Mouse (Mus musculus) intestine, postnatal 0 days (tissue): ENCODE results near the gene 4930563M21Rik. TPM values are rescaled to one million over a fixed set of nuclear protein-coding genes. Genes with fewer than 3 reads are reported as not detected.
"Not testable (repeated sequence)": the region's sequence is repeated elsewhere in the genome, so short reads cannot be mapped to it uniquely, and the experiment has no call there.

ENCODE experiments used
- ATAC-seq: fragments of 200-750 bp; cut with Nextera tagmentation; 2 replicates; pipeline ENCODE4 v1.8.0; 2017; ENCODE audit warnings: mild to moderate bottlenecking, moderate TSS enrichment, moderate library complexity
- H3K27ac ChIP-seq: fragments of 300-500 bp; sonication (generic); 2 replicates; pipeline ENCODE4 v1.5.1; 2014; ENCODE audit warnings: mild to moderate bottlenecking, low read depth, low read length, moderate library complexity
- H3K27me3 ChIP-seq: fragments of 300-500 bp; sonication (generic); replicated peaks from 2 replicates; pipeline ENCODE4 v1.6.1; 2014; ENCODE audit warnings: low read length, mixed read lengths; ENCODE audit not compliant: control insufficient read depth, insufficient read depth
- H3K36me3 ChIP-seq: fragments of 300-500 bp; sonication (generic); 2 replicates; pipeline ENCODE4 v1.6.1; 2014; ENCODE audit warnings: mild to moderate bottlenecking, moderate library complexity; ENCODE audit not compliant: control insufficient read depth, insufficient read depth
- H3K4me1 ChIP-seq: fragments of 300-500 bp; sonication (generic); replicated peaks from 2 replicates; pipeline ENCODE4 v1.6.1; 2014; ENCODE audit warnings: antibody characterized with exemption, low read length, mixed read lengths; ENCODE audit not compliant: control insufficient read depth, insufficient read depth
- H3K4me2 ChIP-seq: fragments of 300-500 bp; sonication (generic); replicated peaks from 2 replicates; pipeline ENCODE4 v1.6.1; 2014; ENCODE audit warnings: low read depth, mild to moderate bottlenecking, moderate library complexity
- H3K4me3 ChIP-seq: fragments of 300-500 bp; sonication (generic); 2 replicates; pipeline ENCODE4 v1.5.1; 2014; ENCODE audit warnings: low read depth, low read length
- H3K9ac ChIP-seq: fragments of 300-500 bp; sonication (generic); 2 replicates; pipeline ENCODE4 v1.6.1; 2014; ENCODE audit warnings: mild to moderate bottlenecking, low read depth, low read length
- H3K9me3 ChIP-seq: fragments of 300-500 bp; sonication (generic); 2 replicates; pipeline ENCODE4 v1.6.1; 2016; ENCODE audit warnings: mixed run types; ENCODE audit not compliant: control insufficient read depth
- CTCF ChIP-seq: sonication (generic); IDR thresholded peaks from 2 replicates; pipeline ENCODE4 v1.5.1; 2016; ENCODE audit warnings: low read depth, mild to moderate bottlenecking, control low read depth, antibody characterized with exemption, moderate library complexity
- WGBS: fragments of 180-500 bp; shearing (Covaris S2); extraction: QIAGEN DNeasy Blood & Tissue Kit; methylation state at CpG from one replicate; pipeline ENCODE4 v1.1.7; 2014; 5-methylcytosine and 5-hydroxymethylcytosine counted together
- polyA plus RNA-seq: library from polyadenylated mRNA; unstranded; fragments of >200 nt; fragmentation: Nextera tagmentation; extraction: Ambion mirVana; gene quantifications from 2 replicates; pipeline ENCODE4 v1.2.1, GENCODE M21; 2015

The 4930563M21Rik gene
- polyA plus RNA-seq, 1 experiment from 2014 or later = not detected

DNA sequence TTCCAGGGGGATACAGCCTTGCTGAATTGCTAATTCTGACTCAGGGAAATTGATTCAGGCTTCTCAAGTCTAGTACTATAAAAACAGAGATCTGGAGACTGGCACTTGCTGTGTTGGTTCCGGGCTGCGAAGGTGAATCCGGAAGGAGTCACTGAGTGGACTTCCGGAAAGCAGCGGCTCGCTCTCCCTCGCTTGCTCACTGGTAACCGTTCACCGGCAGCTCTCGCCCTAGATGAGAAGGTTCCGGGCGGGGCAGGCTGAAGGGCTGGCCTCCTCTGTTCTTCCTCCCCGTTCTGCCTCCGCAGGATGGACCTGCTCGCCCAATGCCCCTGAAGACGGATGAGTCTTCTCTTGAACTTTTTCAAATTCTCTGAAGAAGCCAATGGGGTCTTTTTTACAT lies 16.9 kb upstream of the 4930563M21Rik start:
- Histone ChIP-seq H3K4me1 (no peaks in the 10 kb centered on the region), H3K4me3 (no peak overlapping the region), H3K36me3 (no peaks in the 10 kb centered on the region), H3K9ac (no peak overlapping the region), H3K27ac (no peak overlapping the region), H3K4me2 (no peak overlapping the region), H3K27me3 (no peaks in the 10 kb centered on the region), H3K9me3 (no peaks in the 10 kb centered on the region)
- TF ChIP-seq CTCF = no peak
- ATAC-seq = no peak
- 82% methylated on average over 16 of the region's 16 CpGs for WGBS

DNA sequence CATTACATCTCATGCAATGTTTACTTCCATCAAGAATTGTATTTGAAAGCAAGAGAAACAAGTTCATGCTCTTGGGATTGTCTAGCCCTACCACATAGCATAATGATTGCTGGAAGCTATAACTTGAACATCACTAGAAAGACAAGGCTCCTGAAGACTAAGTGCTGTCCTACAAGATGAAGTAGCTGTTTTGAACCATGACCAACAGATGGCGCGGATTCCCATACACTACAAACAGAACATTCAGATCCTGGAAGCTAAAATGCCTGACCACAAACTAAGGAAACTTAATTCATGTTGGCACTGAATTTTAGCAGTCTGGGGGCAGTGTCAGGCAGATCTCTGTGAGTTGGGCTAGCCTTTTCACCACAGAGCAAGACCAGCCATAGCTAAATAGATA lies 14.4 kb upstream of the 4930563M21Rik start:
- Histone ChIP-seq H3K27ac (no peak overlapping the region), H3K36me3 (no peaks in the 10 kb centered on the region), H3K9me3 (no peaks in the 10 kb centered on the region), H3K27me3 (no peaks in the 10 kb centered on the region), H3K9ac (no peak overlapping the region), H3K4me3 (no peak overlapping the region), H3K4me1 (no peaks in the 10 kb centered on the region), H3K4me2 (no peak overlapping the region)
- WGBS = 45% methylated on average over 2 of the region's 2 CpGs
- peak; percentile 54 for TF ChIP-seq CTCF
- ATAC-seq = no peak

GRCm38 (mm10) chr9:56004679-56005078 lies 5.7 kb downstream of the 4930563M21Rik start:
- no CpG with 5 or more reads among the region's 2 CpGs for whole genome bisulfite sequencing
- not testable (repeated sequence) for ATAC-seq, H3K9me3 ChIP-seq

DNA sequence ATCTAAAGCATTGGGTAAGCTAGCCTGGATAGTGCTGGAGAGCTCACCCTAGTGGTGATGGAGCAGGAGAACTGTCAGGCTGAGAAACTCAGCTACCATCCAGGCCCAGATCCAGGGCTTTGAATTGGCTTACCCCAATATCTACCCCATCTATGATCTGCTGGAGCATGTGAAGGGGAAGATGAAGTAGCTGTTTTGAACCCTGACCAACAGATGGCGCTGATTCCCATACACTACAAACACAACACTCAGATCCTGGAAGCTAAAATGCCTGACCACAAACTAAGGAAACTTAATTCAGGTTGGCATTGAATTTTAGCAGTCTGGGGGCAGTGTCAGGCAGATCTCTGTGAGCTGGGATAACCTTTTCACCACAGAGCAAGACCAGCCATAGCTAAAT lies 63.5 kb downstream of the 4930563M21Rik start:
- peak; percentile 70 for TF ChIP-seq CTCF
- no peak overlapping the region for H3K27ac ChIP-seq
- H3K27me3 ChIP-seq = no peaks in the 10 kb centered on the region
- H3K4me2 ChIP-seq = no peak overlapping the region
- no peak overlapping the region for H3K4me3 ChIP-seq
- WGBS = 25% methylated on average over 1 of the region's 1 CpGs
- no peaks in the 10 kb centered on the region for H3K9me3 ChIP-seq
- no peaks in the 10 kb centered on the region for H3K4me1 ChIP-seq
- ATAC-seq = no peak
- H3K36me3 ChIP-seq = no peaks in the 10 kb centered on the region
- H3K9ac ChIP-seq = no peak overlapping the region

More at GRCm38 (mm10) chr9:56004679-56005078, 5.7 kb downstream of the 4930563M21Rik start:
- H3K27me3 ChIP-seq, H3K4me1 ChIP-seq, H3K27ac ChIP-seq, H3K9ac ChIP-seq, H3K4me2 ChIP-seq, H3K36me3 ChIP-seq, H3K4me3 ChIP-seq: not testable (repeated sequence)

GRCm38 (mm10) chr9:55941356-55941755 lies 69.0 kb downstream of the 4930563M21Rik start:
- H3K9ac ChIP-seq = no peak overlapping the region
- H3K36me3 ChIP-seq = no peaks in the 10 kb centered on the region
- H3K4me1 ChIP-seq = 0 out of 2 replicates have a peak, but pooled peaks cover 3% of the 10 kb centered on the region
- H3K9me3 ChIP-seq = no peaks in the 10 kb centered on the region
- H3K4me3 ChIP-seq = no peak overlapping the region
- no peak overlapping the region for H3K4me2 ChIP-seq
- H3K27me3 ChIP-seq = no peaks in the 10 kb centered on the region
- no peak overlapping the region for H3K27ac ChIP-seq
- ATAC-seq = no peak
- no peak for TF ChIP-seq CTCF

DNA sequence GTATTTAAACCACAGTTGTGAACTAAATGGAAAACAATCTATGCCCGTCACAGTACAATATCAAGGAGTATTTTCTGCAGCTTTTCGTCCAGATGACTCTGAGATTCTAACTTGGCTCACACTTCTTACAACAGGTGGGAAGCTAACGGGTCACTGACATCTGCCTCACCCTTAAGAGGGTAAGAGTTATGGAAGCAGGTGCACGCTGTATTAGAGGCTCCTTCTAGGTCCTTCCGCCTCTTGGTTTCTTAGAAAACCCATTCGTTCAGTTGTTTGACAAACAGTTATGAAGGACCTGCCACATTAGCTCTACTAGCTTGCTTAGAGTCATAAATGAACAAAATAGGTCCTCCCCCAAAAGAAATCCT lies 71.7 kb downstream of the 4930563M21Rik start:
- Histone ChIP-seq H3K4me2 (peak overlapping the region; percentile 83), H3K27me3 (no peaks in the 10 kb centered on the region), H3K9ac (peak overlapping the region; percentile 85), H3K4me1 (0 out of 2 replicates have a peak, but pooled peaks cover 3% of the 10 kb centered on the region), H3K27ac (no peak overlapping the region), H3K9me3 (no peaks in the 10 kb centered on the region), H3K4me3 (peak overlapping the region; percentile 84), H3K36me3 (no peaks in the 10 kb centered on the region)
- ATAC-seq = no peak
- 24% methylated on average over 6 of the region's 6 CpGs for WGBS
- TF ChIP-seq CTCF = no peak
